Mouse (Mus musculus): ENCODE data around the gene Ift80. TPM values are rescaled to one million over a fixed set of nuclear protein-coding genes. Genes with fewer than 3 reads are reported as not detected.

Gene Ift80
- 4.7 TPM for polyA plus RNA-seq (2014; fragmentation: Illumina TruSeq; extraction: RNeasy Lipid Tissue Mini Kit (QIAGEN cat#74804); ENCODE audit: low read depth, low replicate concordance)

DNA sequence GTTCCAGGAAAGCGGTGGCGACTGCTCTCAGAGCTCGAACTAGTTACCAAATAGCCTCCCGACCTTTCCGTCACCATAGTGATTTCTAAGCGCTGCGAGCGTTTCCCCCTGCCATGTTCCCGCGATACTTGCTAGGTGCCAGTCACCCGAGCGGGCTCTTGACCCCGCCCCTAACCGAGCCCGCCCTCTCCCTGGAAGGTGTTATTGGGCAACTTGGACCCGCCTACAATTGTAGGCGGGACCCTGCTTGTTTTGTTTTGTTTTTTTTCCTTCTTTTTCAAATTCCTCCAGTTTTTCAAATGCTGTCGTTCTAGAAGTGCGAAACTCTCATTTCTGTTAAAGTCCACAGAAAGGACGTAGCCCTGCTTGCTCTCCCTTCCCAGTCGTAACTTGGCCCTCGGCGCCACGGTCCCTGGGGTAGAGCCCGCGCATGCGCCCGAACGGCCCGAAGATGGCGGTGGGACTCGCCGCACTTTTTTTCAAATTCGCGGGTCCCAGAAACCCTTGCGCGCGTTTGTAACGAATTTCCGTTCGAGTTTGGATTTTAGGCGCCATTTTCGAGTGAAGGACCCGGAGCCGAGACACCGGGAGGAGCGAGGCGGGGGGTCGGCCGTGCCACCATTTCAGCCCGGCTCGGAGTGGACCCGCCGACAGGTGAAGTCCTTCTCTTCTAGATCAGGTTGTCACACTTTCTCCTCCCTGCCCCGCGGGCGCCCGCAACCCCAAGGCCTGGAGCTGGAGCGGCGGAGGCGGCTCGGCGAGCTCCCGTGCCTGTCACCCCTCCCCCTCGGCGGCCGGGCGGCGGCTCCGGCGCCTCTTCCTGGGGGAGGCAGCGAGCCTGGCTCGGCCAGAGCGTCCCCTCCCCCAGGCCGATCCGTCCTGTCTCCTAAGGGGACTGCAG lies at the start of gene Ift80, which contains the start of gene Smc4:
Gene Ift80, minus strand, starts transcription at position 134 of the 901 bp plus-strand sequence.
Gene Smc4, plus strand, starts transcription at position 302 of the 901 bp plus-strand sequence.

DNA sequence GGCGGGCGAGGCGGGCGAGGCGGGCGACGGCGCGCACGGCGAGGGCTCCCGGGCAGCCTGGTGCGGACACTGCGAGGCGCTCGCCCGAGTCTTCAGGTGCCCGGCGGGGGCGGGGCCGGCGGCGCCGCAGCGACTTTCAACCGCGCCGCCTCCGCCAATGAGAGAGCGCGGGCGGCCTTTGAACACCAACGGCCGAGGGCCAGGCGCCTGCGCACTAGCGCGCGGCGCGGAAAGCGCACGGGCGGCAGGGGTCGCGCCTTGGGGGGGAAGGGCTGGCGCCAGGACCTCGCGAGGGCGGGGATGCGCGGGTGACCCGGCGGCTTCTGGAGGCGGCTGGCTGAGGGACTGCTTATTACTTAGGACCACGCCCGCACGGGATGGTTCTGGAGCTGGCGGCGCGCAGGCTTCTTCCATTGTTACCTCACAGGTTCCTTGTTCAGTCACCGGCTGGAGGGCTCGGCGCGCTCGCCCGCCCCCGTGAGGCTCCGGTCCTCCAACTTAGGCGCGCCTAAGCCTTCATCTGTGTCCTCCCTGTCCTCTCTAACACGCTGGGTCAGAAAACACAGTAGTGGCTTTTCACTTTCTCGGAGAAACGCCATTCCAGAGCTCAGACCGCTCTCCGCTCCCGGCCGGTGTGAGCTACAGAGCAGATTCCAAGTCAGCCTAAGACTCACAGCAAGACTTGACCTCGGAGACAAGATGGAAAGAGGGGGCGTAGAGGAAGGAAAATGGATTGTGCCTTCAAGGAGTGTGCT lies 40.5 kb upstream of the Ift80 start, which contains the start of gene Trim59:
Gene Trim59, minus strand, starts transcription at position 111 of the 755 bp plus-strand sequence.

DNA sequence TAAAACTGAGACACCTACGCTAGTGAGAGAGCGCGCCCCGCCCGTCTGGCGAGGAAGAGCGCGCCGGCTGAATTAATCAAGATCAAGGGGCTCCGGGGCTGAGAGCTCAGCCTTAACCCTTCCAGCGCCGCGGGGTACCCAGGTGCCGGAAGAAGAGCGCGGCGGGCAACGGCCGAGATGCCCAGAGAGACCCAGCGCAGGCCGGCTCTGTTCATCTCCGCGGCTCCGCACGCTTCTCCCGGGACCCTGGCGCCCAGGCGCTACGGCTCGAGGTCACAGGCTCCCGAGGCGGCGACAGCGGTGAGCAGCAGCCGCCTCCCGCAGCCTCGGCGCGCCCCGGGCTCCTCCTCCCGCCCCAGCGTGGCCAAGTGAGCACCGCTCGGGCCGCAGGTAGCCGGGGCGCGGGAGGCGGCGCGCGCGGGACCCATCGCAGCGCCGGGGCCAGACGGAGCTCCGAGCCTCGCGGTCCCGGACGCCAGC lies 135.1 kb downstream of the Ift80 start, which contains the start of gene 1110032F04Rik:
Gene 1110032F04Rik, plus strand, starts transcription at position 376 of the 480 bp plus-strand sequence.

Other genes with a start within 250 kb of the Ift80 start
- not detected for gene 1110032F04Rik, start 135.0 kb downstream of the Ift80 start, polyA plus RNA-seq (2014; fragmentation: Illumina TruSeq; extraction: RNeasy Lipid Tissue Mini Kit (QIAGEN cat#74804); ENCODE audit: low read depth, low replicate concordance)
- gene Smc4, start 168 bp upstream of the Ift80 start, polyA plus RNA-seq (2014; fragmentation: Illumina TruSeq; extraction: RNeasy Lipid Tissue Mini Kit (QIAGEN cat#74804); ENCODE audit: low read depth, low replicate concordance): 12.5 TPM
- gene Trim59, start 40.2 kb upstream of the Ift80 start, polyA plus RNA-seq (2014; fragmentation: Illumina TruSeq; extraction: RNeasy Lipid Tissue Mini Kit (QIAGEN cat#74804); ENCODE audit: low read depth, low replicate concordance): 0.79 TPM
- gene Kpna4, start 122.5 kb upstream of the Ift80 start, polyA plus RNA-seq (2014; fragmentation: Illumina TruSeq; extraction: RNeasy Lipid Tissue Mini Kit (QIAGEN cat#74804); ENCODE audit: low read depth, low replicate concordance): 64.7 TPM
- gene Arl14, start 217.8 kb upstream of the Ift80 start, polyA plus RNA-seq (2014; fragmentation: Illumina TruSeq; extraction: RNeasy Lipid Tissue Mini Kit (QIAGEN cat#74804); ENCODE audit: low read depth, low replicate concordance): not detected